Mouse (Mus musculus) R1 (cell line): ENCODE data around the gene Ntn5.

ENCODE experiments used
- DNase-seq: peaks from one replicate; pipeline ENCODE4 v3.0.0-alpha.2; 2018; ENCODE audit warnings: low read depth, low spot score

The Ntn5 gene

GRCm38 (mm10) chr7:45725713-45726112 is 41.9 kb downstream of the Ntn5 start, which contains the start of gene Spaca4:
Gene Spaca4 (minus strand): TSS chr7:45725813.
- DNase-seq, result no peak

GRCm38 (mm10) chr7:45726419-45726818 is 42.6 kb downstream of the Ntn5 start:
- DNase-seq, result no peak

DNA sequence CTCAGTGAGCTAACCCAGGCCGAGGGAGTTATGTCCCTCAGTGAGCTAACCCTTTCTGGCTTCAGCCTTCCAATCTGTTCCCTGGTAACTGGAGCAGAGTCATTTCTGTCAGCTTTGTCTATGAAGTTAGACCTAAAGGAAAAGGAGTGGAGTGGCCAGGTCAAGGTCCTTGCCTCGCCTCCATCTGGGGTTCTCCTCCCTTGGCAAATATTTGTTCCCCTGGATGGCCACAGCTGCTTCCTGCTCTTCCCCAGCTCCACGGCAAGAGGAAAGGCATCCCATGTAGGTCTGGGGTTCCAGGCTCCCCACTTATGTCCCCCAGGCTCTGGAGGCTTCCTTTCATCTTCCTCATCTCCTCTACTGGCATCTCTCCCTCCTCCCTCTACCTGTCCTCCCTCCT is 43.8 kb downstream of the Ntn5 start:
- no peak for DNase-seq

GRCm38 (mm10) chr7:45730727-45731431 is 47.1 kb downstream of the Ntn5 start:
- peak; percentile 87 for DNase-seq

- no peak for DNase-seq
Measured at GRCm38 (mm10) chr7:45733477-45733876, 49.7 kb downstream of the Ntn5 start.

DNA sequence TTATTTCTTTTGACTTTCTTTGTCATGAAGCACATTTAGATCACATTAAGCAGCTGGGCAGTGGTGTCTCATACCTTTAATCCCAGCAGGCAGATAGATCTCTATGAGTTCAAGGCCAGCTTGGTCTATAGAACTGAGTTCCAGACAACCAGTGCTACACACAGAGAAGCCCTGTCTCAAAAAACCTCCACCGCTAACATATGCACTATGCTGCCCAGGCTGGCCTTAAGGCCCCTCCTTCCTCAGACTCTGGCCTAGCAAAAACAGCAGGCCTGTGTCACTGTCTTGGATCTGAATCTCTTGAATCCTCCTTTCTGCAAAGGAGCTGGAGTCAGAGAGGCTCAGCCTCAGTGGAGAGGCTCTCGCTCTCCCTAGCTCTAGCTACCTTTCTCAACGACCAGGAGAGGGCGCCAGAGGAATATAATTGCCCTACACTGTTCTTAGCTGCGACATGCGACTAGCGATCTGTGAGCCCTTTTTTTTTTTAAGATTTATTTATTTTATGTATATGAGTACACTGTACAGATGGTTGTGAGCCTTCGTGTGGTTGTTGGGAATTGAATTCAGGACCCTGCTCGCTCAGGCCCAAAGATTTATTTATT is 55.4 kb downstream of the Ntn5 start:
- peak; percentile 76 for DNase-seq

DNA sequence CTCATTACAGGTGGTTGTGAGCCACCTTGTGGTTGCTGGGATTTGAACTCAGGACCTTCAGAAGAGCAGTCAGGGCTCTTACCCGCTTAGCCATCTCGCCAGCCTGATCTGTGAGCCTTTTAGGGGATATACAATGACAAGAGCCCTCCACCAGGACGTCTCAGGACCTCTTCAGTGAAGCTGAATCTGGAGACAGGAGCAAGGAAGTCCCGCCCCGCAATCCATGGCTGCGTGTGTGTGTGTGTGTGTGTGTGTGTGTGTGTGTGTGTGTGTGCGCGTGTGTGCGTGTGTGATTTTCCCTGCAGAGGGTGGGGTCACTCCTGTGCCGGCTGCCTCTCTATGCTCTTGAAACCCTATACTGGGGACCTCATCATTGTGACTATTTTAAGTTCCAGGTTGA is 56.0 kb downstream of the Ntn5 start:
- DNase-seq, result peak; percentile 52

DNA sequence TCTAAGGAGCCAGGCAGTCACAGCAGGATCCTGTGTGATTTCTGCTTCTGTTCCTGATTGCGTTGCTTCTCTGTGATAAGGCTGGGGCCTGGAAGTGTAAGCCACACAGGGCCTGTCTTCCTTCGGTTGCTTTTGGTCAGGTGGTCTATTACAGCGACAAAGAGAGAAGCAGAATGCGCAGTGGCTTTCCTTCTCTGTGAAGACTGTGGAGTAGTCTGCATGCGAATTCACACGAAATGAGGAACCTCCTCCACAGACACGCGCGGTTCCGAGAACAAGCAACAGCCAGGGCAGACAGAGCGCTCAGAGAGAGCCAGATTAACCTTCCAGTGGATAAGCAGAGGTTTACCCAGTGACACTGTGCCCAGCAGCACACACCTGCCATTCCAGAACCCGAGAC is 57.5 kb downstream of the Ntn5 start:
- no peak for DNase-seq

DNA sequence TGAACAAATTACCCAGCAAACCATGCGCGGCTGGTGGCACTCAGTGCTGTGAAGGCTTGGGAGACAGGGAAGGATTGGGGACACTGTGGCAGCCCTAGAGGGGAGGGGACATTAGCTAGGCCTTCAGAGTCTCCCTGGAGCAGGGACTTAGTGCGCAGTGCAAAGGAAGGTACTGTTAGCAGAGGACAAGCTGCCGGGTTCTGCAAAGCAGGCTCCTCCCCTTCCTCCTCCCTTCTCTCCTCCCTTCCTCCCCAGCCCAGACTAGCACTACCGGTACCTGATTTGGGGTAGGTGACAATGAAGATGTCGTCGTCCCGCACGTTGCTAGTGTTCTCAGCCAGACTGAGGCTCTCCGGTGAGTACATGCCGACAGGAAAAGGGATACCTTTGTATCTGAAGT is 58.0 kb downstream of the Ntn5 start:
- no peak for DNase-seq

DNA sequence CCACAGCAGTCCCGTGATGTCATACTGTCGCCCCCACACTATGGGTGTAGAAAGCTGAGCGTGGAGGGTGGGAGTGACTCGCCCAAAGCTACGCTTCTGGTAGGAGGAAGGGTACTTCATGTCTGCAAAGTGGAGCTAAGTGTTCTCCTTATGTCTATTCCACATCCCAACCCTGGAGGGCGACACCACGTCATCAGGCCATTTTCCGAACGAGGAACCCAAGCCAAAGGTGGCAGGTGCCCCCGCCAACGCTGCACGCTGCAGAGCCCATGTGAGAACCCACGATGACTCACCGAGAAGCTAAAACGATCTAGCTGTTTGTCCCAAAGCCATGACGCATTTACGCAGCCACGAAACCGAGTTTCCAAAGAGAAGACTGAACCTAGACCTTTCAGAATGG is 58.5 kb downstream of the Ntn5 start:
- DNase-seq, result peak; percentile 60
